Mouse (Mus musculus) gastrocnemius, postnatal 25 days (tissue): ENCODE data around the gene Bnipl. TPM values are rescaled to one million over a fixed set of nuclear protein-coding genes. Genes with fewer than 3 reads are reported as not detected.

Experiments used
- DNase-seq: peaks from one replicate; pipeline ENCODE4 v3.0.0; 2022
- total RNA-seq, 2 experiments: library from RNA; stranded (reverse); gene quantifications; 1 replicate in 1 of 2; 2 replicates in 1 of 2; pipeline ENCODE4 v1.2.3; 2021

The Bnipl gene
- total RNA-seq, 2 experiments from 2014 or later: not detected

DNA sequence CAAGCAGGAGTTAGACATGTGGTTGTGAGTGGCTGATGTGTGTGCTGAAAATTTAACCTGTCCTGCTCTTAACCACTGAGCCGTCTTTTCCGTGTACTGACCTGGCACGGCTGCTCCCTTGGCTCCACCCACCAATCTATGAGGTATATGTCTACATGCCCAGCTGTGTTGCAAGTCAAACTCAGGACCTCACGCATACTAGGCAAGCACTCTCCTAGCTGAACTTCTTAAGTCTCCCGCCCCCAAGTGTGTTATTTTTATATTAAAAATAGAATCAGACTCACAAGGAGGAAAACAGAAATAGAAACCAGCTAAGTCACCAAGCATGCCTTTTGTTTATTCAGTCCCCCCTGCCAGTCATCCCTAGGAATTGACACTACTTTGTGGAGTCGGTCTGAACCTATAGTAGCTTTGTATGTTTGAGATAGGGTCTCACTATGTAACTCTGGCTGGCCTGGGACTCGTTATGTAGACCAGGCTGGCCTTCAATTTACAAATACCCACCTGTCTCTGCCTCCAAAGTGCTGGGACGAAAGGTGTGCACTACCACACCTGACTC lies 13.4 kb downstream of the Bnipl start:
- no peak for DNase-seq

- no peak for DNase-seq
Observed at GRCm38 (mm10) chr3:95235386-95236301, 15.3 kb downstream of the Bnipl start.

DNA sequence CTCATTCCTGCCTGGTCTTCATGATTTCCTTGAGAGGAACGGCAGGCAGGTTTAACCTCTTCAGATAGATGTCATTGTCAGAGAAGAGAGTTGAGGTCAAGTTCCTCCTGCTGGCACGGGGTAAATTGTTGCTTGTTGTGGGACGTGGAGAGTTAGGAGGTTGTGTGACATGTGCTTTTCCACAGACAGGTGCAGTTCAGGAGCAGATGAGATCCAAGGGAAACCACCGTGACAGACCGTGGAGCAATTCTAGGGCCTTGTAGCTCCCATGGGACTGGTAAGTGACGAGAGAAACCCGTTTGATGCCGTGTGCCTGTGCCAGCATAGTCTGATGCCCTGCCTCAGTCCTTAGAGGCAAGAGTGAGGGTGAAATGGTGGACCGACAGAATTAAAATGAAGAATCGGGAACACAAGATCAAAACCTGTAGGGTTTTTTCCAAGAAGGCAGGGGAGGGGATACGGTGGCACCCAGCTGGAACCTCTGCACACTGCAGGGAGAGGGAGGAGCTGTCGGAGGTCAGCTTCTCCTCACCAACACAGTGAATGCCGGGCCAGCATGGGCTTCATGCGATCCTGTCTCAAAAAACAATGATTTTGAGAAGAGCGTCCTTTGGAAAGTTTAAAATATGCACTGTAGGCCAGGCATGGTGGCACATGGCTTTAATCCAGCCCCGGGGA lies 17.6 kb downstream of the Bnipl start:
- DNase-seq: no peak

DNA sequence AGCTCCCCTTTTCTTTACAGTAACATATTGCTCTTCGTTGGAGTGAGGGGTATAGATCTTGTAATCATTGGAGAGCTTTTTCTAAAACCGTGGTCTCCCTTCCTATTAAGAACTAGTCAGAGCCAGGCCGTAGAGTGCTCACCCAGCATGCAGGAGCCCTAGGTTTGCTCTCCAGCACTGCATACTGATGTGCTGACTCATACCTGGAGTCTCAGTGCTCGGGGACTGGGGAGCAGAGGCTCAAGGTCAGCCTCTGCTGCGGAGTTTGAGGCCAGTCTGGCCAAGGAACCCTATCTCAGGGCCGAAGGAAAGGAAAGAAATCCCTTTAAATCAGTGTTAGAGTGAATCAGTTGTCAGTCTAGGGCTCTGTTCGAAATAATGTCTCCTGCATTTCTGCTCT lies 18.2 kb downstream of the Bnipl start:
- no peak for DNase-seq

DNA sequence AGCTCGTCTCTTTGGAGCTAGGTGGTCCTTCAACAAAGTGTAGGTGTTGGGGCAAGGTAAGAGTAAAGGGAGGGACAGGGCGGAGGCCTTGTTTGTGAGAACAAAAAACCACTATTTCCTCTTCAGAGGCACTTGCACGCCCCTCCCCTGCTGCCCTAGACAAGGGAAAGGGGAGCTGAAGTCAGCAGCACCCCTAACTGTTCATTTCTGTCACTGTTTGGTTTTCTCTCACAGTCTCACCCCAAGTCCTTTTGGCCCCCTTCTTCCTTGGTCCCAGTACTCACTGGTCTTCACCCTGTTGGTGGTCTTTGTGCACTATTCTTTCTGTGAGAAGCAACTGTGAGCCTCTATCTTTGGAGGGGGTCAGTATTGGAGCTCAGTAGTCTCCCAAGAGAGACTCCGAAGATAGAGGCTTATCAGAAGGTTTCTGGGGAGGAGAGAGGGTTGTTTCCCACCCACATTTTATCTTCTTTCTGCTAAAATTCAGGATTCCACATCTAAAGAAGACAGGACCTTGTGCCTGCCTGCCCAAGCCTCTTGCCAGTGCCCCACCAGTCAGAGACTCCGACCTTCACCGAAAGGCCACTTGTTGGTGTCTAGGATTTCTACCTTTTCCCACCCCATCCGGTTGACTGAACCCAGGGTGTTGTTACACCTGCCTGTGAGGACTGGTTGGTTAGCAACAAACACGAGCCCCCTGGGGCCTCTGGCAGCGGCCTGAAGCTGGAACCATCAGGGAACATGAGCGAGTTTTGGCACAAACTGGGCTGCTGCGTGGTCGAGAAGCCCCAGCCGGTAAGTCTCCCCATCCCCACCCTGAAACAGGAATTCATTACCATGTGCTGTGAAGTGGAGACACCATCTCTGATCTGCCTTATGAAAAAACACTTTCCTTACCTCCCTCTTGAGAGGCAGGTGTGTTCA lies 19.4 kb downstream of the Bnipl start, which contains the start of gene Mllt11:
Gene Mllt11 (minus strand): TSS at position 874 of the 924 bp plus-strand sequence.
- no peak for DNase-seq

DNA sequence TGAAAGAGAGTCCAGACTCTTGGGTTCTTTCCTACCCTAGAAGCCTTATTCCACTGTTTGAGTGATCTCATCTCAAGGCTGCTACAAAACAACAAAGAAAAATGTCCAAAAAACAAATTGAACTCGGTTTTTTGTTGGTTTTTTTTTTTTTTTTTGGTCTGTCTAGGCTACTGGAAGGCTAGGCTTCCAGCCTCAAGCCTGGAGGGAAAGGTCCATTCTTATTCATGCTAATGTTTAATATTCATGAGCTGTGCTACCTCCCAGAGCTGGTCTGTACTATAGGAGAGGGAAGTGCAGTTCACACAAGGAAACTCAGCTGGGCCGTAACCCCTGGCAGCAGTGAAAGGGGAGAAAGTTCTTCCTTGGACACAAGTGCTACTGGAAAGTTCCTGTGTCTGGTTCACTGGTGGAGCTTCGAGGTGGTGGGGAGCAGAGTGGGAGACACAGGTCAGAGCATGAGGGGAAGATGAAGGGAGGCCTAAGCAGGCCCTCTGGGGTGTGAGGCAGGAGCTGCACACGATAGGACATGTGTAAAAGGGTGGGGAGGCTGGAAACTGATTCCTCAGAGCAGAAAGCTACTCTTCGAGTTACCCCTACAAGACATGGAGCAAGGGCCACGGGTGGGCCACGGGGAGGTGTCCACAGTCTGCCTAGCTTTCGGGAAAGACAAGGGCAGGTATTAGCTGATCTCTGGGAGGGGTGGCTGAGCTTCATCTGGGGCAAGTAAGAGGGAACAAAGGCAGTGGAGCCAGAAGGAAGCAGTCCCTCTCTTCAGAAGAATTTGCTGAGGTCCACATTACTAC lies 20.3 kb downstream of the Bnipl start:
- DNase-seq: no peak

- DNase-seq: peak; percentile 52
Observed at GRCm38 (mm10) chr3:95229781-95230494, 21.1 kb downstream of the Bnipl start.

DNA sequence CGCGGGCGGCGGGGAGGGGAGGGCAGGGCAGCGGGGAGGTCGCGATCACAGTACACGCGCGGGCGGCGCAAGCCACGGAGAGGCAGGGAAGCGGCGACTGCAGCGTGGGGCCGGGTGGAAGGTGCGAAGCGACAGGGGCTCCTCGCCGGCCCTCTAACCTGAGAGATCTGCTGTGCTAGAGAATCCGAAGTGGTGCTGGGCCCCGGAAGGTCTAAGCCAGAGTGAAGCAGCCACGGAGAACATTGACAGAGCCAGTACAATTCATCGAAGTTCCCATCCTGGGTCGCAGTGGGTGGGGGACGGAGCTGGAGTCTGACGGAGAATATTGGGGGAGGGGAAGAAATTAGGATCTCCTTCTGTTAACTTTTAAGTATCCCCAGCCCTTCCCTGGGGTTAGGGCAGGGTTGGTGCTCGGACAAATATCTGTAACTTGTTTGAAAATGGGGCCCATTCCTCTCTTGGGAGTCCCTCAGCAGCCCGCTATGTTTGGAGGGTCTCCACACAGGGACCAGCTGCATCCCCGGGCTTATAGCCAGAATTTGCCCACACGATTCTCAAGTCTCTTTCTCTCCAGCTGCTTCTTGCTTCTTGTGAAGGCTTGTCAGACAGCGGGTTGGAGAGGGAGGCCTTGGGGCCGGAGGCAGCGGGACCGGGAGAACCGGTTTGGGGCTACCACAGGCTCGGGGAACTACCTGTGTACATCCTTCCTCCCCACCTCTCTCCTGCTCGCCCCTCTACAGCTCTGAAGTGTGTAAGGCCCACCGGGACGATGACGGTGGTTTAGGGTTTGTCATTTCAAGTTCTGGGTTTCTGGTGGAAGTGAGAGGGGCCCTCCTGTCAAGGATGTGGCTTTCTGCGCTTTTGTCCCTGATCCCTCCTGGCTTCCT lies 21.9 kb downstream of the Bnipl start:
- DNase-seq: peak; percentile 29

DNA sequence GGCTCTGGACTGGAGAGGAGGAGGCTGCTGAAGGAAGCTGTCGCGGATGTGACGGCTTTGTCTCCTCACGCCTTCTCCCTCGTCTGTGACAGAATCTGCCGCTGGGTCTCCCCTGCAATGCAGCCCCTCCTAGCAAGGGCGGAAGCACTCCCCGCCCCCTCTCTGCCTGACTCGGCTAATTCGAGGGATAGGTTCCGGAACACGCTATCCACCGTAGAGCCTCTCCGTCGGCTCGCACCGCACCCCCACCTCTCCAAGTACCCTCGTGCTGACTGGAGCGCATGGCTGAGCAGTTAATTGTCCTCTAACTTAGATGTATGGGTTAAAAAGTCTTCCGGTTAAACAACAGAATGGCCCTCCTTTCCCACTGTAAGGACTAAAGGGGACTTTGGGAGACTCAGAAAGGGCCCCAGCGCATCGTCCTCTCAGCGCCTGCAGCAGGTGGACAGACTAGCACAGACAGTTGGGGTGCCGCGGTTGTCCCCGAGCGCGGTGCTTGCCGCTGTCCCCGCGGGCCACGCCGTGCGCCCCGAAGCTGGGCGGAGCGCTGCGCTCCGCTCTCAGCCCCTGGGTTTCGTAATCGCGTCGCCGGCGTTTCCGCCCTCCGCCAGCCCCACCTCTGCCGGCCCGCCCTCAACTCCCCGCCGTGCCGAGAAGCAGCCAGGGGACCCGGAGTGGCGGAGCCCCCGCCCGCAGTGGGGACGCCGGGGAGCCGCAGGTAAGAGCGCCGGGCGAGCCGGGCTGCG lies 22.7 kb downstream of the Bnipl start, which contains the start of gene Cdc42se1:
Gene Cdc42se1 (plus strand): TSS at position 585 of the 746 bp plus-strand sequence.
- peak; percentile 89 for DNase-seq

DNA sequence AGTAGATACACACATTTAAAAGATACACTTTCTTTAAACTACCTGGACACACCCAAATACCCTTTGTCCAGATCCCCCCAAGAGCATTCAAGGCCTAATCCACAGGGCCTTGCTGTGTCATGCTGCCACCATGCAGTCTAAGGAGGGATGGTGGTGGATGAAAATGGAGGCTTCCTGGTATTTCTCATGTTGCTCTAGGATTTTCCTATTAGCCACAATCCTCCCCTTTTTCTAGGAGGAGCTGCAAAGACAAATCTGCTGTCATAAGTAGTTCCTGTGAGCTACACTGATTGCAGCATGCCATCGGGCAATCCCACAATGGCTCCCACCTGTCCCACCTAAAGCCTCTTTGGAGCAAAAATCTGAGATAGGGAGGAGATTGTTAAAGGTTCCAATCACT lies 23.8 kb downstream of the Bnipl start:
- no peak for DNase-seq

- no peak for DNase-seq
Observed at GRCm38 (mm10) chr3:95224295-95224694, 26.7 kb downstream of the Bnipl start.

- no peak for DNase-seq
Observed at GRCm38 (mm10) chr3:95223041-95223440, 28.0 kb downstream of the Bnipl start.

GRCm38 (mm10) chr3:95218466-95219137 lies 32.4 kb downstream of the Bnipl start:
- no peak for DNase-seq

DNA sequence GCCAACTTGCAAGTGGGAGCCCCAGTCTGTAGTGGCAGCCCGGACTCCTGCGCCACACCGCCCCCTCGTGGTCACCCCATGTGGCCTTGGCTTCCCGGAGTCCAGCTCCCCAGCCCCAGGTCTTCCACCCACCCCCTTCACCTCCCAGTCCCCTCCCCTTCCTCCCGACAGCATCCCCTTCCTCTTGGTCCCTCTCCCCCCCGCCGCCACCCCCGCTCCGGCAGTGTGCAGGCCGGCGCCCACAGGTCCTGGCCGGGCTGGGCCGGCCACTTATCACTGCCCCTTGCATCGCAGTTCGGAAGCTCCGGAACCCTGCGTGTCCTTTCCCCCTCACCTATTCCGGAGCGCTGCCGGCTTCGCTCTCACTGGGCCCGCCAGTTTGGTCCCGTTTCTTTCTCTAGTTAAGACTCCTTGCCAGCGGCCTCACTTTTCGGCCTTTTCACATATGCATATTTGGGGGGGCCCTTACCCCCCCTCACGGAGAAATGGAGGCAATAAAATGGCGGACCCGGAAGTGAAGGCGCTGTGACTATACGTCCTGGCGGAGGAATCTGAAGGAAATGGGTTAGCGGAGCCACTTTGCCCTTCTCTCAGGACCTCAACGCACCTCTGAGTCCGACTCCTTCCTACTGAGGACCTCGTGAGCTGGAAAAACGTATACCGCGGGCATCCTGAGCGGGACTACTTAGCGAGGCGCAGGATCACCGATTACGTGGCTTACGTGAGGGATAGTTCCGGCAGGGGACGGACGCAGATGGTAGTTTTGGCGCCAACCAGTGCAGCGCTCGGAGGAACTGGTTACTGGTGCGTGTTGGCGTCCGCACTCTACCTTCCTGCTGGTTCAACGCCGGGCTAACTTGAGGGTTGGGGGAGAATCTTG lies 33.5 kb downstream of the Bnipl start, which contains the start of gene Gabpb2:
Gene Gabpb2 (minus strand): TSS at position 662 of the 880 bp plus-strand sequence.
- DNase-seq: peak; percentile 95

- no peak for DNase-seq
Observed at GRCm38 (mm10) chr3:95216655-95217254, 34.2 kb downstream of the Bnipl start.

- no peak for DNase-seq
Observed at GRCm38 (mm10) chr3:95213609-95213975, 37.4 kb downstream of the Bnipl start.
